Mouse (Mus musculus) CH12.LX (cell line): ENCODE results near the gene Pik3cg. TPM values are rescaled to one million over a fixed set of nuclear protein-coding genes. Genes with fewer than 3 reads are reported as not detected.

Experiments
- DNase-seq: peaks from one replicate; pipeline ENCODE4 v3.0.0-alpha.2; 2013; ENCODE audit errors: extremely low read depth
- H3K27ac ChIP-seq: 2 replicates; pipeline ENCODE4 v1.5.1; 2012; ENCODE audit warnings: low read depth, mild to moderate bottlenecking, control low read depth, moderate library complexity; ENCODE audit not compliant: insufficient read depth
- H3K27me3 ChIP-seq: replicated peaks from 2 replicates; pipeline ENCODE3; 2012; ENCODE audit warnings: inconsistent platforms
- H3K36me3 ChIP-seq, 2 experiments: replicated peaks in 1 of 2; 2 replicates each; pipeline versions ENCODE3 to v1.6.1; 2012; ENCODE audit warnings: inconsistent platforms in 1 of 2, low read length in 1 of 2, mild to moderate bottlenecking in 1 of 2, mixed read lengths in 1 of 2, moderate library complexity in 1 of 2; ENCODE audit not compliant: control insufficient read depth in 1 of 2, insufficient read depth in 1 of 2
- H3K4me1 ChIP-seq, 2 experiments: 2 replicates each; pipeline ENCODE4 v1.6.1; 2012; ENCODE audit warnings: inconsistent platforms in 1 of 2, moderate library complexity in 1 of 2; ENCODE audit not compliant: insufficient read depth in 2 of 2, control insufficient read depth in 1 of 2
- H3K4me2 ChIP-seq: 2 replicates; pipeline ENCODE4 v1.6.1; 2012; ENCODE audit warnings: low read depth, mild to moderate bottlenecking, control low read depth; ENCODE audit not compliant: poor library complexity, insufficient read depth, severe bottlenecking
- H3K4me3 ChIP-seq, 3 experiments: fragments of 150-350 bp in 1 of 3; sonication (generic) in 1 of 3; replicated peaks in 1 of 3; 2 replicates each; pipeline versions ENCODE3 to v1.5.1; 2011 to 2012; ENCODE audit warnings: low read depth in 2 of 3, low read length in 2 of 3, mild to moderate bottlenecking in 2 of 3, moderate library complexity in 2 of 3, control low read depth in 1 of 3, improper control_type of control experiment in 1 of 3, inconsistent platforms in 1 of 3, mixed read lengths in 1 of 3; ENCODE audit not compliant: poor library complexity in 1 of 3
- H3K79me2 ChIP-seq: replicated peaks from 2 replicates; pipeline ENCODE4 v1.6.1; 2012; ENCODE audit warnings: mild to moderate bottlenecking, moderate library complexity; ENCODE audit not compliant: control insufficient read depth, poor library complexity, insufficient read depth, severe bottlenecking; ENCODE audit errors: extremely low read depth
- H3K9ac ChIP-seq: 2 replicates; pipeline ENCODE4 v1.6.1; 2012; ENCODE audit warnings: low read depth, mild to moderate bottlenecking, control low read depth, moderate library complexity; ENCODE audit not compliant: insufficient read depth
- H3K9me3 ChIP-seq: replicated peaks from 2 replicates; pipeline ENCODE3; 2012; ENCODE audit warnings: low read length, inconsistent platforms, mixed read lengths
- BHLHE40 ChIP-seq: IDR thresholded peaks from 2 replicates; pipeline ENCODE4 v1.6.1; 2011; ENCODE audit warnings: mild to moderate bottlenecking, low read depth, low read length, improper control_type of control experiment
- CHD1 ChIP-seq: IDR thresholded peaks from 2 replicates; pipeline ENCODE4 v1.6.1; 2012; ENCODE audit warnings: low read depth, low read length, improper control_type of control experiment, inconsistent platforms
- ELF1 ChIP-seq: IDR thresholded peaks from 2 replicates; pipeline ENCODE4 v1.6.1; 2014; ENCODE audit warnings: low read depth, mild to moderate bottlenecking, inconsistent platforms, low read length, improper control_type of control experiment
- ETS1 ChIP-seq: conservative IDR thresholded peaks from 2 replicates; pipeline ENCODE4 v1.6.1; 2012; ENCODE audit warnings: low read depth, mild to moderate bottlenecking, inconsistent platforms, low read length, improper control_type of control experiment, moderate library complexity
- GABPA ChIP-seq: IDR thresholded peaks from 2 replicates; pipeline ENCODE4 v1.6.1; 2012; ENCODE audit warnings: low read depth, low read length, improper control_type of control experiment, inconsistent platforms; ENCODE audit not compliant: insufficient replicate concordance
- IRF4 ChIP-seq: IDR thresholded peaks from 2 replicates; pipeline ENCODE4 v1.6.1; 2014; ENCODE audit warnings: low read depth, mild to moderate bottlenecking, inconsistent platforms, low read length, improper control_type of control experiment
- KAT2A ChIP-seq: IDR thresholded peaks from 2 replicates; pipeline ENCODE4 v1.6.1; 2012; ENCODE audit warnings: low read length, improper control_type of control experiment, inconsistent platforms; ENCODE audit not compliant: insufficient replicate concordance
- MAFK ChIP-seq: IDR thresholded peaks from 2 replicates; pipeline ENCODE4 v1.6.1; 2011; ENCODE audit warnings: low read length, improper control_type of control experiment; ENCODE audit not compliant: insufficient replicate concordance
- MAX ChIP-seq: IDR thresholded peaks from 2 replicates; pipeline ENCODE4 v1.6.1; 2011; ENCODE audit warnings: low read length, improper control_type of control experiment
- MAZ ChIP-seq: IDR thresholded peaks from 2 replicates; pipeline ENCODE4 v1.6.1; 2012; ENCODE audit warnings: low read depth, mild to moderate bottlenecking, inconsistent platforms, low read length, improper control_type of control experiment, moderate library complexity
- MYC ChIP-seq: IDR thresholded peaks from 2 replicates; pipeline ENCODE4 v1.6.1; 2011; ENCODE audit warnings: low read depth, mild to moderate bottlenecking, improper control_type of control experiment, low read length
- NELFE ChIP-seq: IDR thresholded peaks from 2 replicates; pipeline ENCODE4 v1.6.1; 2011; ENCODE audit warnings: low read depth, low read length, improper control_type of control experiment
- NRF1 ChIP-seq: IDR thresholded peaks from 2 replicates; pipeline ENCODE4 v1.6.1; 2014; ENCODE audit warnings: low read depth, mild to moderate bottlenecking, inconsistent platforms, low read length, improper control_type of control experiment, moderate library complexity
- PAX5 ChIP-seq: IDR thresholded peaks from 2 replicates; pipeline ENCODE4 v1.6.1; 2012; ENCODE audit warnings: low read length, inconsistent platforms, mixed read lengths
- RAD21 ChIP-seq: IDR thresholded peaks from 2 replicates; pipeline ENCODE4 v1.6.1; 2011; ENCODE audit warnings: low read depth, mild to moderate bottlenecking, low read length, improper control_type of control experiment, moderate library complexity
- RCOR1 ChIP-seq: conservative IDR thresholded peaks from 2 replicates; pipeline ENCODE4 v1.6.1; 2012; ENCODE audit warnings: low read depth, mild to moderate bottlenecking, inconsistent platforms, low read length, improper control_type of control experiment
- TBP ChIP-seq: conservative IDR thresholded peaks from 2 replicates; pipeline ENCODE4 v1.6.1; 2011; ENCODE audit warnings: low read depth, low read length, improper control_type of control experiment
- TCF12 ChIP-seq: IDR thresholded peaks from 2 replicates; pipeline ENCODE4 v1.6.1; 2014; ENCODE audit warnings: low read depth, mild to moderate bottlenecking, inconsistent platforms, low read length, improper control_type of control experiment
- UBTF ChIP-seq: IDR thresholded peaks from 2 replicates; pipeline ENCODE4 v1.6.1; 2012; ENCODE audit warnings: low read depth, mild to moderate bottlenecking, inconsistent platforms, low read length, improper control_type of control experiment, moderate library complexity
- USF2 ChIP-seq: conservative IDR thresholded peaks from 2 replicates; pipeline ENCODE4 v1.6.1; 2011; ENCODE audit warnings: low read depth, low read length, improper control_type of control experiment
- ZC3H11A ChIP-seq: IDR thresholded peaks from 2 replicates; pipeline ENCODE4 v1.6.1; 2012; ENCODE audit warnings: low read depth, mild to moderate bottlenecking, inconsistent platforms, low read length, improper control_type of control experiment
- ZNF384 ChIP-seq: IDR thresholded peaks from 2 replicates; pipeline ENCODE4 v1.6.1; 2012; ENCODE audit warnings: low read depth, low read length, improper control_type of control experiment, inconsistent platforms
- dilution Hi-C: fragments of 300-500 bp; cut with MboI; formaldehyde crosslinking; loops from 2 replicates; pipeline ENCODE4 v1.14.3; 2020; ENCODE audit warnings: low sequenced_read_pairs; ENCODE audit not compliant: extremely low pct_unique_long_range_greater_than_20kb, extremely low pct_ligation_motif_present
- in situ Hi-C: fragments of 300-500 bp; cut with MboI; formaldehyde crosslinking; loops from 3 replicates; pipeline ENCODE4 v1.14.3; 2019; ENCODE audit warnings: low sequenced_read_pairs, low pct_ligation_motif_present, low pct_unique_long_range_greater_than_20kb, mixed read lengths
- polyA plus RNA-seq: library from polyadenylated mRNA; unstranded; fragments of >175 nt; gene quantifications from 2 replicates; pipeline ENCODE4 v1.2.1, GENCODE M21; 2012; ENCODE audit warnings: low read depth; ENCODE audit not compliant: insufficient read length
- total RNA-seq, 2 experiments: library from RNA; depleted of rRNA; stranded (reverse); fragments of 300-350 nt in 1 of 2; fragments of >200 nt in 1 of 2; gene quantifications; 2 replicates each; pipeline ENCODE4 v1.2.3; 2012 to 2014

The Pik3cg gene
- total and polyA plus RNA-seq, 3 experiments: 35.4 to 40.6 (median 35.8) TPM

DNA sequence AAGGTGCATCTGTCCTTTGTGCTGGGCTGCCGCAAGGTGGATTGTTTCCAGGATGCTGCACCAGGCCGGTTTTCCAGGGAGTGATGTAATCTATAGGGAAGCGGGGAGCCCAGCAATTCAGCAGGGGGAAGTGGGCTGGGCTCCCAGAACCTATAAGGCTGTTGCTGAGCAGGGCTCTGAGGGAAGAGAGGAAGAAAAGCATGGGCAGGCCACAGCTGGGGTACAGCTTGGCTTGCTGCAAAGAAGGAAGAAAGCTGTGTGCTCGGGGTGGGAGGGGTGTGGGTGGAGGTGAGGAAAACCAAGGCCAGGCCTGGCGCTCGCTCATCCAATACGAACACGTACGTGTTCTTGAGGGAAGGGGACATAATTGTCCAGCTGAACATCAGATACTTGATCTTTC is 70.1 kb downstream of the Pik3cg start:
- no peaks in the 10 kb centered on the region for H3K79me2 ChIP-seq
- dilution Hi-C loops: no loop called here
- H3K4me3 ChIP-seq: no peak overlapping the region
- no peaks in the 10 kb centered on the region for H3K9me3 ChIP-seq
- peaks cover 0 to 20% of the 10 kb centered on the region in 2 experiments; a peak in 2 of 4 replicates for H3K4me1 ChIP-seq
- no peak for DNase-seq
- H3K36me3 ChIP-seq: no peaks in the 10 kb centered on the region
- TF ChIP-seq NELFE: no peak
- no peak for TF ChIP-seq PAX5
- TF ChIP-seq CHD1: no peak
- no peak for TF ChIP-seq ETS1
- no peak for TF ChIP-seq USF2
- TF ChIP-seq MAFK: no peak
- no peak for TF ChIP-seq IRF4
- TF ChIP-seq MAZ: no peak
- no peak for TF ChIP-seq KAT2A
- H3K27ac ChIP-seq: no peak overlapping the region
- no peak overlapping the region for H3K9ac ChIP-seq
- in situ Hi-C loops: no loop called here
- no peak overlapping the region for H3K4me2 ChIP-seq
- no peaks in the 10 kb centered on the region for H3K27me3 ChIP-seq

- H3K9ac ChIP-seq: no peak overlapping the region
- no peaks in the 10 kb centered on the region for H3K27me3 ChIP-seq
- dilution Hi-C loops (no loop called here), in situ Hi-C loops (no loop called here)
- H3K27ac ChIP-seq: no peak overlapping the region
- DNase-seq: no peak
- no peaks in the 10 kb centered on the region for H3K36me3 ChIP-seq
- peaks cover 0 to 20% of the 10 kb centered on the region in 2 experiments; a peak in 2 of 4 replicates for H3K4me1 ChIP-seq
- TF ChIP-seq RCOR1 (no peak), ELF1 (no peak), MAX (no peak), BHLHE40 (no peak), NRF1 (no peak), RAD21 (no peak), MYC (no peak), ZC3H11A (no peak), GABPA (no peak), TBP (no peak), ZNF384 (no peak), UBTF (no peak), TCF12 (no peak), MAFK (no peak)
- no peak overlapping the region for H3K4me3 ChIP-seq
- H3K9me3 ChIP-seq: no peaks in the 10 kb centered on the region
- H3K79me2 ChIP-seq: no peaks in the 10 kb centered on the region
- no peak overlapping the region for H3K4me2 ChIP-seq
Observed at GRCm38 (mm10) chr12:32137542-32137941, 70.9 kb downstream of the Pik3cg start.
